Mouse (Mus musculus) lung, postnatal 0 days (tissue): ENCODE results near the gene Psme4. TPM values are rescaled to one million over a fixed set of nuclear protein-coding genes. Genes with fewer than 3 reads are reported as not detected.
A peak's percentile ranks its signal among the peaks of the same experiment; 100 is the strongest.
"Not testable (repeated sequence)": the region's sequence is repeated elsewhere in the genome, so short reads cannot be mapped to it uniquely, and the experiment has no call there.

ENCODE experiments used
- ATAC-seq: fragments of 200-750 bp; cut with Nextera tagmentation; 2 replicates; pipeline ENCODE4 v1.8.0; 2017; ENCODE audit warnings: moderate library complexity
- DNase-seq: peaks from one replicate; pipeline ENCODE4 v3.0.0-alpha.2; 2016; ENCODE audit warnings: low spot score
- H3K27ac ChIP-seq: fragments of 300-500 bp; sonication (generic); 2 replicates; pipeline ENCODE4 v1.5.1; 2014; ENCODE audit warnings: antibody characterized with exemption, mild to moderate bottlenecking, low read length, mixed read lengths
- H3K27me3 ChIP-seq: fragments of 300-500 bp; sonication (generic); replicated peaks from 2 replicates; pipeline ENCODE4 v1.6.1; 2014; ENCODE audit warnings: low read length, mixed read lengths; ENCODE audit not compliant: insufficient read depth
- H3K36me3 ChIP-seq: fragments of 300-500 bp; sonication (generic); 2 replicates; pipeline ENCODE4 v1.6.1; 2014; ENCODE audit warnings: low read length, mixed read lengths; ENCODE audit not compliant: insufficient read depth
- H3K4me1 ChIP-seq: fragments of 300-500 bp; sonication (generic); 2 replicates; pipeline ENCODE4 v1.6.1; 2014; ENCODE audit warnings: antibody characterized with exemption, low read depth, low read length, mixed read lengths; ENCODE audit not compliant: insufficient read depth
- H3K4me2 ChIP-seq: fragments of 300-500 bp; sonication (generic); replicated peaks from 2 replicates; pipeline ENCODE4 v1.6.1; 2014; ENCODE audit warnings: low read depth, mild to moderate bottlenecking, low read length, moderate library complexity, mixed read lengths
- H3K4me3 ChIP-seq: fragments of 300-500 bp; sonication (generic); 2 replicates; pipeline ENCODE4 v1.5.1; 2014; ENCODE audit warnings: low read depth, low read length
- H3K9ac ChIP-seq: fragments of 300-500 bp; sonication (generic); replicated peaks from 2 replicates; pipeline ENCODE4 v1.6.1; 2014; ENCODE audit warnings: low read depth, mild to moderate bottlenecking
- H3K9me3 ChIP-seq: fragments of 300-500 bp; sonication (generic); 2 replicates; pipeline ENCODE4 v1.6.1; 2016; ENCODE audit warnings: low read length, mixed read lengths
- CTCF ChIP-seq: IDR thresholded peaks from 2 replicates; pipeline ENCODE4 v1.5.1; 2016; ENCODE audit warnings: antibody characterized with exemption, mild to moderate bottlenecking
- EP300 ChIP-seq: IDR thresholded peaks from 2 replicates; pipeline ENCODE4 v1.6.1; 2016; ENCODE audit warnings: antibody characterized with exemption, mild to moderate bottlenecking, control low read depth
- WGBS: fragments of 180-500 bp; shearing (Covaris S2); extraction: QIAGEN DNeasy Blood & Tissue Kit; methylation state at CpG from one replicate; pipeline ENCODE4 v1.1.7; 2014; 5-methylcytosine and 5-hydroxymethylcytosine counted together
- polyA plus RNA-seq: library from polyadenylated mRNA; unstranded; fragments of >200 nt; fragmentation: Nextera tagmentation; extraction: Ambion mirVana; gene quantifications from 2 replicates; pipeline ENCODE4 v1.2.1, GENCODE M21; 2015

The Psme4 gene
- polyA plus RNA-seq, 1 experiment from 2014 or later: 14.3 TPM

- no peak overlapping the region for H3K9ac ChIP-seq
- H3K36me3 ChIP-seq: no peaks in the 10 kb centered on the region
- DNase-seq (peak; percentile 34), ATAC-seq (no peak)
- TF ChIP-seq EP300: no peak
- TF ChIP-seq CTCF: no peak
- H3K27ac ChIP-seq: no peak overlapping the region
- H3K9me3 ChIP-seq: no peaks in the 10 kb centered on the region
- no peaks in the 10 kb centered on the region for H3K4me1 ChIP-seq
- 78% methylated on average over 3 of the region's 3 CpGs for WGBS
- no peaks in the 10 kb centered on the region for H3K27me3 ChIP-seq
- no peak overlapping the region for H3K4me3 ChIP-seq
- no peak overlapping the region for H3K4me2 ChIP-seq
Observed at GRCm38 (mm10) chr11:30750039-30750823, 21.3 kb upstream of the Psme4 start.

GRCm38 (mm10) chr11:30752956-30753355, 18.6 kb upstream of the Psme4 start:
- Histone ChIP-seq H3K27me3 (no peaks in the 10 kb centered on the region), H3K9ac (no peak overlapping the region), H3K4me3 (no peak overlapping the region), H3K27ac (no peak overlapping the region), H3K36me3 (no peaks in the 10 kb centered on the region), H3K4me1 (no peaks in the 10 kb centered on the region), H3K9me3 (no peaks in the 10 kb centered on the region), H3K4me2 (no peak overlapping the region)
- ATAC-seq (no peak), DNase-seq (no peak)
- TF ChIP-seq EP300 (no peak), CTCF (no peak)
- 40% methylated on average over 3 of the region's 3 CpGs for WGBS

GRCm38 (mm10) chr11:30754486-30754854, 17.1 kb upstream of the Psme4 start:
- H3K9me3 ChIP-seq, H3K4me1 ChIP-seq, DNase-seq, H3K36me3 ChIP-seq, H3K27ac ChIP-seq, ATAC-seq, H3K27me3 ChIP-seq: not testable (repeated sequence)
- Histone ChIP-seq H3K4me3 (peak overlapping the region; percentile 49), H3K9ac (peak overlapping the region; percentile 29; the same call in 1 of the 2 replicates), H3K4me2 (peak overlapping the region; percentile 95)
- WGBS: 63% methylated on average over 4 of the region's 4 CpGs

- no peak overlapping the region for H3K27ac ChIP-seq
- ATAC-seq (peak; percentile 79), DNase-seq (peak; percentile 30)
- H3K36me3 ChIP-seq: no peaks in the 10 kb centered on the region
- H3K9ac ChIP-seq: peak overlapping the region; percentile 29
- no peaks in the 10 kb centered on the region for H3K9me3 ChIP-seq
- TF ChIP-seq EP300 (no peak), CTCF (no peak)
- H3K27me3 ChIP-seq: no peaks in the 10 kb centered on the region
- no peaks in the 10 kb centered on the region for H3K4me1 ChIP-seq
- WGBS: 2% methylated on average over 51 of the region's 66 CpGs
- peak overlapping the region; percentile 95 for H3K4me2 ChIP-seq
- peak overlapping the region; percentile 49 for H3K4me3 ChIP-seq
Observed at GRCm38 (mm10) chr11:30754855-30755530, 16.5 kb upstream of the Psme4 start.

GRCm38 (mm10) chr11:30761381-30761780, 10.1 kb upstream of the Psme4 start:
- ATAC-seq: no peak
- H3K27ac ChIP-seq: no peak overlapping the region
- 80% methylated on average over 7 of the region's 7 CpGs for WGBS
- no peaks in the 10 kb centered on the region for H3K4me1 ChIP-seq
- H3K4me3 ChIP-seq: no peak overlapping the region
- no peak for DNase-seq
- no peaks in the 10 kb centered on the region for H3K9me3 ChIP-seq
- H3K9ac ChIP-seq: no peak overlapping the region
- H3K36me3 ChIP-seq: no peaks in the 10 kb centered on the region
- H3K4me2 ChIP-seq: no peak overlapping the region
- no peak for TF ChIP-seq CTCF
- no peak for TF ChIP-seq EP300
- no peaks in the 10 kb centered on the region for H3K27me3 ChIP-seq

GRCm38 (mm10) chr11:30761891-30762290, 9.6 kb upstream of the Psme4 start:
- TF ChIP-seq CTCF (no peak), EP300 (no peak)
- Histone ChIP-seq H3K4me1 (no peaks in the 10 kb centered on the region), H3K9me3 (no peaks in the 10 kb centered on the region), H3K36me3 (no peaks in the 10 kb centered on the region), H3K27me3 (no peaks in the 10 kb centered on the region), H3K4me2 (no peak overlapping the region), H3K27ac (no peak overlapping the region), H3K9ac (no peak overlapping the region), H3K4me3 (no peak overlapping the region)
- DNase-seq (no peak), ATAC-seq (no peak)
- WGBS: 86% methylated on average over 1 of the region's 1 CpGs
